Mouse (Mus musculus) kidney, adult 2 months (tissue): ENCODE data around the gene Arhgap32.

ENCODE experiments used
- CTCF ChIP-seq: fragments of 200-500 bp; conservative IDR thresholded peaks from 2 replicates; pipeline ENCODE4 v1.5.1; 2011; ENCODE audit warnings: low read depth, mild to moderate bottlenecking, control low read depth, low read length, moderate library complexity, mixed read lengths; ENCODE audit not compliant: insufficient read depth, insufficient read length
- POLR2A ChIP-seq: fragments of 200-500 bp; IDR thresholded peaks from one replicate; pipeline ENCODE4 v1.6.1; 2011; ENCODE audit warnings: low read depth, low read length, control low read depth

DNA sequence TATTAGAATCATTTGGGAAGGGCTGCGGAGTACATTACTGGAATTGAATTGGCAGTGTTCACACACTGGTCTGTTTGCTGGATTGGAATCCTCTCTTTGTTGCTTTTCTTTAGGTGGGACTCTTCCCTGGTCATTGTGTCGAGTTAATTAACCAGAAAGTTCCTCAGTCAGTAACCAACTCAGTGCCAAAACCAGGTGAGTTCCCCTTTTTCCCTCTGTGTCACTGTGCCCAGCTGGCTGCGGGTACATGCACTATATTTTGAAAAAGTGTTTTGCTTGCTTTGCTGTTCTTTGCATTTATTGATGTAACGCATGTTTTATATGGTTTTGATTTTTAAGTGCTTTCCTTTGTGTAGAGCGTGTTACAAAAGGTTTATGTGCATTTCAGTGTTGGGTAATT is 92.1 kb downstream of the Arhgap32 start:
- TF ChIP-seq POLR2A (no peak), CTCF (no peak)
